25 mouse cellular contexts compared by ENCODE assay signal in the genomic region with DNA sequence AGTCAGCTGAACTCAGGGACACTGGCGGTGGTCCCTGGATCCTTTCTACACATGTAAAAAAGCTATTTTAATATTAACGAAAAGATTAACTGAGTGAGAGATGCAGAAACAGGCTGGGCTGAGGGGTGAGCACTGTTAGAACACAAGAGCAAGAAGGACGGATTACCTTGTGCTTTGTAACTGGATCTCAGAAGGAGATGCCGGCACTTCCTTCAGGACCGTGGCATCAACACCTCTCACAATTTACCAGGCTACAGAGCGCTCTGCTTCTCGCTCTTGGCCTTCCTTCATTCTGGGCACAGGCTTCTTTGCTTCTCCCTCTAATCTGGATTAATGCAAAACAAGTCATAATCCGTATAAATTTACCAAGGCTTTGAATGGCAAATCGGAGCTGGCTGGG. TPM values are rescaled to one million over a fixed set of nuclear protein-coding genes. Genes with fewer than 3 reads are reported as not detected.
A peak's percentile ranks its signal among the peaks of the same experiment; 100 is the strongest.
DNase-seq lines count a peak whose midpoint lies in the region; ATAC-seq lines count a peak whose summit lies in the region.
"Had no signal": no experiment of that assay in that cellular context is flagged by ENCODE, and none has a peak within 500 bp of the region (broad histone marks: within the 10 kb centered on the region; RNA-seq: fewer than 3 reads in every experiment).

No protein-coding gene starts in this region.

- H3K9me3 ChIP-seq in forebrain, embryonic 11.5 days (ENCODE audit: control insufficient read depth, low read length), result no peaks in the 10 kb centered on the region
- no peaks in the 10 kb centered on the region for H3K9me3 ChIP-seq in forebrain, embryonic 15.5 days
- H3K9me3 ChIP-seq in midbrain, embryonic 10.5 days (replicated peaks), result no peaks in the 10 kb centered on the region
- no peaks in the 10 kb centered on the region for H3K9me3 ChIP-seq in midbrain, embryonic 15.5 days
- no peaks in the 10 kb centered on the region for H3K9me3 ChIP-seq in embryonic facial prominence, embryonic 11.5 days (replicated peaks; ENCODE audit: control insufficient read depth, low read length)
- H3K9me3 ChIP-seq: embryonic facial prominence, embryonic 13.5 days; heart, embryonic 12.5 days; hindbrain, embryonic 12.5 days; liver, embryonic 15.5 days; midbrain, embryonic 12.5 days had no signal

- no peak overlapping the region for H3K4me3 ChIP-seq in forebrain, embryonic 11.5 days (ENCODE audit: low read depth, low read length)
- H3K4me3 ChIP-seq in forebrain, embryonic 15.5 days, result no peak overlapping the region
- H3K4me3 ChIP-seq in midbrain, embryonic 10.5 days, result no peak overlapping the region
- H3K4me3 ChIP-seq in midbrain, embryonic 15.5 days, result no peak overlapping the region
- no peak overlapping the region for H3K4me3 ChIP-seq in embryonic facial prominence, embryonic 11.5 days (ENCODE audit: low read depth, low read length)
- H3K4me3 ChIP-seq: heart, embryonic 12.5 days; hindbrain, embryonic 12.5 days; left cerebral cortex, adult 2 months; liver, embryonic 15.5 days; midbrain, embryonic 12.5 days had no signal

- H3K27ac ChIP-seq in forebrain, embryonic 11.5 days (ENCODE audit: low read depth, low read length), result no peak overlapping the region
- no peak overlapping the region for H3K27ac ChIP-seq in forebrain, embryonic 15.5 days (replicated peaks)
- no peak overlapping the region for H3K27ac ChIP-seq in midbrain, embryonic 10.5 days (replicated peaks)
- no peak overlapping the region for H3K27ac ChIP-seq in midbrain, embryonic 15.5 days
- H3K27ac ChIP-seq in embryonic facial prominence, embryonic 11.5 days (replicated peaks; ENCODE audit: low read depth, low read length), result no peak overlapping the region
- H3K27ac ChIP-seq: embryonic facial prominence, embryonic 13.5 days; hindbrain, embryonic 12.5 days; left cerebral cortex, adult 2 months; liver, embryonic 15.5 days; macrophage; midbrain, embryonic 12.5 days; stomach, postnatal 0 days had no signal

- peaks cover 11% of the 10 kb centered on the region; the same call in 1 of the 2 replicates for H3K4me1 ChIP-seq in forebrain, embryonic 11.5 days (replicated peaks; ENCODE audit: control insufficient read depth, insufficient read depth, low read length)
- H3K4me1 ChIP-seq in forebrain, embryonic 15.5 days, result peaks cover 25% of the 10 kb centered on the region
- peaks cover 35% of the 10 kb centered on the region for H3K4me1 ChIP-seq in midbrain, embryonic 10.5 days
- H3K4me1 ChIP-seq in midbrain, embryonic 15.5 days, result peaks cover 25% of the 10 kb centered on the region
- peaks cover 3% of the 10 kb centered on the region for H3K4me1 ChIP-seq in embryonic facial prominence, embryonic 11.5 days (ENCODE audit: control insufficient read depth, insufficient read depth, low read length)

- ATAC-seq in forebrain, embryonic 11.5 days (replicated peaks; ENCODE audit: low FRiP score), result no peak
- no peak for ATAC-seq in forebrain, embryonic 15.5 days (replicated peaks)
- ATAC-seq in midbrain, embryonic 15.5 days (replicated peaks), result no peak
- ATAC-seq in embryonic facial prominence, embryonic 11.5 days (replicated peaks; ENCODE audit: insufficient number of reproducible peaks, low FRiP score, low TSS enrichment, low read depth), result no peak
- ATAC-seq: activated CD4-positive, CD25-positive, alpha-beta regulatory T cell, adult 4 months; CD4-positive, CD25-positive, alpha-beta regulatory T cell, adult 4 months; forebrain, embryonic 16.5 days had no signal

- no peak overlapping the region for H3K4me2 ChIP-seq in forebrain, embryonic 11.5 days (ENCODE audit: low read depth, low read length, severe bottlenecking)
- H3K4me2 ChIP-seq in forebrain, embryonic 15.5 days (replicated peaks), result no peak overlapping the region
- H3K4me2 ChIP-seq in midbrain, embryonic 15.5 days, result no peak overlapping the region
- no peak overlapping the region for H3K4me2 ChIP-seq in embryonic facial prominence, embryonic 11.5 days (ENCODE audit: low read depth, low read length)
- H3K4me2 ChIP-seq: hindbrain, embryonic 12.5 days; liver, embryonic 15.5 days; midbrain, embryonic 12.5 days had no signal

- no peaks in the 10 kb centered on the region for H3K36me3 ChIP-seq in forebrain, embryonic 11.5 days (ENCODE audit: control insufficient read depth, insufficient read depth, low read length)
- no peaks in the 10 kb centered on the region for H3K36me3 ChIP-seq in forebrain, embryonic 15.5 days
- H3K36me3 ChIP-seq in midbrain, embryonic 10.5 days, result no peaks in the 10 kb centered on the region
- H3K36me3 ChIP-seq in midbrain, embryonic 15.5 days (replicated peaks), result no peaks in the 10 kb centered on the region
- no peaks in the 10 kb centered on the region for H3K36me3 ChIP-seq in embryonic facial prominence, embryonic 11.5 days (replicated peaks; ENCODE audit: control insufficient read depth, insufficient read depth, low read depth, low read length)
- H3K36me3 ChIP-seq: embryonic facial prominence, embryonic 13.5 days; G1E; heart, embryonic 12.5 days; hindbrain, embryonic 12.5 days; liver, embryonic 15.5 days; midbrain, embryonic 12.5 days had no signal

- WGBS in forebrain, embryonic 11.5 days, result 1% methylated on average over 9 of the region's 9 CpGs
- 1% methylated on average over 9 of the region's 9 CpGs for WGBS in forebrain, embryonic 15.5 days
- WGBS in midbrain, embryonic 10.5 days, result 0% methylated on average over 9 of the region's 9 CpGs
- 5% methylated on average over 9 of the region's 9 CpGs for WGBS in midbrain, embryonic 15.5 days
- WGBS in embryonic facial prominence, embryonic 11.5 days, result 1% methylated on average over 9 of the region's 9 CpGs

- DNase-seq in forebrain, embryonic 11.5 days (ENCODE audit: low spot score), result peak; percentile 49
- peak; percentile 42 for DNase-seq in midbrain, embryonic 10.5 days (ENCODE audit: low spot score)
- peak; percentile 13 for DNase-seq in embryonic facial prominence, embryonic 11.5 days (ENCODE audit: low spot score)
- DNase-seq in retina, postnatal 1 day, result peak; percentile 63
- no peak for DNase-seq in cerebellum, adult 8-10 months
- DNase-seq: adrenal gland, postnatal 10 days; cerebellum, adult 11 months; cerebellum, postnatal 25 days; kidney, adult 9 months; kidney, postnatal 36 days; right cerebral cortex, adult 18-20 months had no signal

- no peak overlapping the region for H3K9ac ChIP-seq in forebrain, embryonic 11.5 days (ENCODE audit: low read length)
- no peak overlapping the region for H3K9ac ChIP-seq in forebrain, embryonic 15.5 days (replicated peaks)
- H3K9ac ChIP-seq in midbrain, embryonic 15.5 days, result no peak overlapping the region
- H3K9ac ChIP-seq in embryonic facial prominence, embryonic 11.5 days (replicated peaks; ENCODE audit: low read length), result no peak overlapping the region
- H3K9ac ChIP-seq: embryonic facial prominence, embryonic 13.5 days; heart, embryonic 12.5 days; hindbrain, embryonic 12.5 days; liver, embryonic 15.5 days; midbrain, embryonic 12.5 days had no signal

- H3K27me3 ChIP-seq in forebrain, embryonic 11.5 days (ENCODE audit: control insufficient read depth, insufficient read depth, low read length), result peaks cover 72% of the 10 kb centered on the region
- peaks cover 80% of the 10 kb centered on the region for H3K27me3 ChIP-seq in forebrain, embryonic 15.5 days
- H3K27me3 ChIP-seq in midbrain, embryonic 10.5 days (ENCODE audit: low read depth, poor library complexity, severe bottlenecking), result peaks cover 100% of the 10 kb centered on the region
- H3K27me3 ChIP-seq in midbrain, embryonic 15.5 days (replicated peaks), result peaks cover 67% of the 10 kb centered on the region
- H3K27me3 ChIP-seq in embryonic facial prominence, embryonic 11.5 days (ENCODE audit: control insufficient read depth, insufficient read depth, low read length), result peaks cover 63% of the 10 kb centered on the region

RNA-seq across cellular contexts. Expression of a gene that starts 3.6 kb away (rescaled TPM):
- polyA plus RNA-seq in forebrain, embryonic 11.5 days (2014; fragmentation: Nextera tagmentation; extraction: Ambion mirVana), result 5.4 and 6.0 TPM in 2 replicates
- 1.7 and 2.1 TPM in 2 replicates for polyA plus RNA-seq in forebrain, embryonic 15.5 days (2015; fragmentation: Nextera tagmentation; extraction: Ambion mirVana)
- polyA plus RNA-seq in midbrain, embryonic 10.5 days (2016; fragmentation: Nextera tagmentation; extraction: Ambion mirVana), result 3.9 and 4.2 TPM in 2 replicates
- 2.3 and 3.4 TPM in 2 replicates for polyA plus RNA-seq in midbrain, embryonic 15.5 days (2015; fragmentation: Nextera tagmentation; extraction: Ambion mirVana)
- polyA plus RNA-seq in embryonic facial prominence, embryonic 11.5 days (2014; fragmentation: Nextera tagmentation; extraction: Ambion mirVana), result 3.9 and 4.1 TPM in 2 replicates
- polyA plus RNA-seq: activated CD4-positive, CD25-positive, alpha-beta regulatory T cell, adult 4 months; CD4-positive, CD25-positive, alpha-beta regulatory T cell, adult 4 months; G1E; macrophage had no signal
